Mouse (Mus musculus): Measurements from ENCODE around the gene Rpl23a. TPM values are rescaled to one million over a fixed set of nuclear protein-coding genes. Genes with fewer than 3 reads are reported as not detected.

Rpl23a gene
- total and polyA plus RNA-seq, 3 experiments, result 2,992 to 3,939 (median 3,361) TPM

- Histone ChIP-seq H3K4me1 (ENCODE audit: control insufficient read depth in 1 of 2, insufficient read depth in 2 of 2) (peaks cover 5 to 16% of the 10 kb centered on the region in 2 experiments; a peak in 3 of 4 replicates), H3K4me2 (ENCODE audit: insufficient read depth, low read depth, poor library complexity, severe bottlenecking) (no peak overlapping the region)
Measured at GRCm38 (mm10) chr11:78202372-78202771, 19.0 kb upstream of the Rpl23a start.

GRCm38 (mm10) chr11:78195101-78195863, 11.9 kb upstream of the Rpl23a start:
- Histone ChIP-seq H3K4me1 (ENCODE audit: control insufficient read depth in 1 of 2, insufficient read depth in 2 of 2) (0 out of 4 replicates have a peak, but pooled peaks cover 0 to 2% of the 10 kb centered on the region in 2 experiments), H3K4me3 (replicated peaks in 1 of 3; ENCODE audit: low read depth in 2 of 3, low read length in 2 of 3, poor library complexity in 1 of 3) (no peak overlapping the region), H3K27ac (ENCODE audit: insufficient read depth, low read depth) (no peak overlapping the region), H3K4me2 (ENCODE audit: insufficient read depth, low read depth, poor library complexity, severe bottlenecking) (no peak overlapping the region), H3K36me3 (replicated peaks in 1 of 2; ENCODE audit: control insufficient read depth in 1 of 2, insufficient read depth in 1 of 2, low read length in 1 of 2) (no peaks in the 10 kb centered on the region), H3K79me2 (replicated peaks; ENCODE audit: control insufficient read depth, extremely low read depth, insufficient read depth, poor library complexity, severe bottlenecking) (no peaks in the 10 kb centered on the region), H3K9ac (ENCODE audit: insufficient read depth, low read depth) (no peak overlapping the region), H3K9me3 (replicated peaks; ENCODE audit: low read length) (peaks cover 14% of the 10 kb centered on the region), H3K27me3 (replicated peaks) (peaks cover 19% of the 10 kb centered on the region)
- dilution Hi-C loops (cut with MboI; ENCODE audit: extremely low pct_ligation_motif_present, extremely low pct_unique_long_range_greater_than_20kb, low sequenced_read_pairs) (no loop called here), in situ Hi-C loops (cut with MboI; ENCODE audit: low pct_ligation_motif_present, low pct_unique_long_range_greater_than_20kb, low sequenced_read_pairs) (no loop called here)
- no peak for DNase-seq (ENCODE audit: extremely low read depth)
- no peak for TF ChIP-seq SIN3A (IDR thresholded peaks at IDR 0.05; ENCODE audit: low read length)
- no peak for TF ChIP-seq NRF1 (IDR thresholded peaks at IDR 0.05; ENCODE audit: low read depth, low read length)
- TF ChIP-seq PAX5 (IDR thresholded peaks at IDR 0.05; ENCODE audit: low read length), result no peak
- no peak for TF ChIP-seq MEF2A (IDR thresholded peaks at IDR 0.05; ENCODE audit: borderline replicate concordance, low read depth, low read length)
- TF ChIP-seq ETS1 (conservative IDR thresholded peaks at IDR 0.05; ENCODE audit: low read depth, low read length), result no peak
- no peak for TF ChIP-seq KAT2A (IDR thresholded peaks at IDR 0.05; ENCODE audit: insufficient replicate concordance, low read length)
- TF ChIP-seq HCFC1 (IDR thresholded peaks at IDR 0.05; ENCODE audit: low read depth, low read length), result no peak
- TF ChIP-seq TCF12 (IDR thresholded peaks at IDR 0.05; ENCODE audit: low read depth, low read length), result no peak
- TF ChIP-seq ZC3H11A (IDR thresholded peaks at IDR 0.05; ENCODE audit: low read depth, low read length), result no peak
- TF ChIP-seq RCOR1 (conservative IDR thresholded peaks at IDR 0.05; ENCODE audit: low read depth, low read length), result no peak
- no peak for TF ChIP-seq ZNF384 (IDR thresholded peaks at IDR 0.05; ENCODE audit: low read depth, low read length)
- no peak for TF ChIP-seq MAFK (IDR thresholded peaks at IDR 0.05; ENCODE audit: insufficient replicate concordance, low read length)
- TF ChIP-seq POLR2A (IDR thresholded peaks at IDR 0.05; ENCODE audit: low read depth, low read length), result no peak
- no peak for TF ChIP-seq ELF1 (IDR thresholded peaks at IDR 0.05; ENCODE audit: low read depth, low read length)

More at GRCm38 (mm10) chr11:78202372-78202771, 19.0 kb upstream of the Rpl23a start:
- dilution Hi-C loops (cut with MboI; ENCODE audit: extremely low pct_ligation_motif_present, extremely low pct_unique_long_range_greater_than_20kb, low sequenced_read_pairs) (no loop called here), in situ Hi-C loops (cut with MboI; ENCODE audit: low pct_ligation_motif_present, low pct_unique_long_range_greater_than_20kb, low sequenced_read_pairs) (no loop called here)
- H3K9me3 ChIP-seq (replicated peaks; ENCODE audit: low read length), result no peaks in the 10 kb centered on the region
- DNase-seq (ENCODE audit: extremely low read depth), result no peak
- no peak overlapping the region for H3K27ac ChIP-seq (ENCODE audit: insufficient read depth, low read depth)
- H3K9ac ChIP-seq (ENCODE audit: insufficient read depth, low read depth), result no peak overlapping the region
- H3K4me3 ChIP-seq (replicated peaks in 1 of 3; ENCODE audit: low read depth in 2 of 3, low read length in 2 of 3, poor library complexity in 1 of 3), result no peak overlapping the region
- H3K36me3 ChIP-seq (replicated peaks in 1 of 2; ENCODE audit: control insufficient read depth in 1 of 2, insufficient read depth in 1 of 2, low read length in 1 of 2), result peaks cover 40 to 55% of the 10 kb centered on the region in 2 experiments
- no peak for TF ChIP-seq ZKSCAN1 (IDR thresholded peaks at IDR 0.05; ENCODE audit: borderline replicate concordance, low read depth, low read length)
- H3K79me2 ChIP-seq (replicated peaks; ENCODE audit: control insufficient read depth, extremely low read depth, insufficient read depth, poor library complexity, severe bottlenecking), result no peaks in the 10 kb centered on the region
- no peaks in the 10 kb centered on the region for H3K27me3 ChIP-seq (replicated peaks)
